Mouse (Mus musculus) lung, postnatal 36 days (tissue): ENCODE measurements at regions not wholly inside any gene's neighbourhood (a gene's known extent, or its start where the extent isn't known, plus 50 kb on each side); places are given as distances from the start of the nearest gene placed in this dataset.
A peak's percentile ranks its signal among the peaks of the same experiment; 100 is the strongest.

ENCODE experiments used
- DNase-seq: peaks from one replicate; pipeline ENCODE4 v3.0.0; 2022; ENCODE audit warnings: mixed read lengths

DNA sequence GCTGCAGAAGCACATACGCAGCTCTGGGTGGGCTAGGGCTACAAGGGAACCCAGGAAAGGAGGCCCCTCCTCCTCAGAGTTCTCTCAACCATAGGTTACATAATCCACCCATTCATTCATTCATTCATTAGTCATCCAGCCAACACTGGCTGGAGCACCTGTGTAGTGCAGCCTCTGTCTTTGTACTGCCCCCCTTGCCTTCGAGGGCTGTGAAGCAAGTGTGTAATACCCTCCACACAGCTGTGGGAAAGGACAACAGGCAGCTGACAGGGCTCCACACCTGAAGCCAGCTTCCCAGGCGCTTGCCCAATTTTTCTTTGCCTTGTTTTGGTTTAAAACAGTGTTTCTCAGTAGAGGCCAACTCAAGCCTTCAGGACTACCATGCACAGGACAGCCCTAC is 285.0 kb upstream of the Runx1 start:
- DNase-seq = no peak

DNA sequence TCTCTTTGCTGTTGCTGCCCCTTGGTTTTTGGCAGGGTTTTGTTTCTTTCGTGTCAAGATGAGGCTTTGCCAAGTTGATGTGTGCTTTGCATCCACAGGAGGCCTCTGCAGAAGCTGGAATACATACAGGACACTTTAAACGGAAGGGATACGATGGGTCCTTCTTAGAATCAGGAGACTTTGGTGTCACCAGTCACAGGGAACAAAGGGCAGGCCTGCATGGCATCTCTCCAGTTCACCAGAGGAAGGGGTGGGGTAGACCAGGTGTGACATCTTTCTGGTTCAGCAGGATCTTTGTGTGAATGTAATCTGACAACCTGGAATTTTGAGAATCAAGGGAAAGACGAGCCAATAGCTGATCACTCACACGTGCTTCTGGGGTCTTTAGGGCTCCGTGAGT is 284.5 kb upstream of the Runx1 start:
- no peak for DNase-seq

DNA sequence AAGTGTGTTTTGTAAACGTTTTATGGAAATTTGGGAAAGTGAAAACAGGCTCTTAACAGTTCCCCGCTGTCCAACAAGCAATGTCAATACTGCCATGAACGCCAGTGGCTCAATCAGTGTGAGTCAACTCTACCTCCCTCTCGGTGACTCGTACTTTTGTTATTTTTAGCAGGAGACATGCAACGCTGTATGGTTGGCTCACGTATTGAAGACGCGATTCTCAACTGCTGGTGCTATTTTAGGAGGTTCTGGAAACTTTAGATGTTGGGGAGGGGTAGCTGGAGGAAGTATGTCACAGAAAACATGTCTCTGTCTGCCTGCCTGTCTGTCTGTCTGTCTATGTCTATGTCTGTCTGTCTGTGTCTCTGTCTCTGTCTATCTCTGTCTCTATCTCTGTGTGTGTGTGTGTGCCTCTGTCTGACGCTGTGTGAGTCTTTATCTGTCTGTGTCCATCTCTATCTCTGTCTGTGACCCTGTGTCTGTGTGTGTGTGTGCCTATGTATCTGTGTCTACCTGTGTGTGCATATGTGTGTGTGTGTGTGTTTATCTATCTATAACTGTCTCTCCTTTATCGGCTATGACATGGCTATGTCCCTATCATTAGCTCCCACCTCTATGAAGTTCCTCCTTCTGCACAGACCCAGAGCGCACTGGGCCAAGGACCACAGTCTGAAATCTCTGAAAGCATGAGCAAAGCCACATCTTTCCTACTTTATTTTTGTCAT is 283.9 kb upstream of the Runx1 start:
- DNase-seq = no peak

DNA sequence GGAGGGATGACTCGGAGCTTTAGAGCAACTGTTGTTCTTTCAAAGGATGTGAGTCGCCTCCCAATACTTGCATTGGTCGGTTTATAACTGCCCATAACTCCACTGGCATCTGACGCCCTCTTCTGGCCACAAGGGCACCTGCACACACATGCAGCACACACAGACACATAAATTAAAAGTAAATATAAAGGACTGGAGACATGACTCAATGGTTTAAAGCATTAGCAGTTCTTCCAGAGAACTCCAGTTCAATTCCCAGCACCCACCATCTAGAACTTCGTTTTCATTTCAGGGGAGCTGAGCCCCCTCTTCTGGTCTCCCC is 281.5 kb upstream of the Runx1 start:
- DNase-seq = no peak

DNA sequence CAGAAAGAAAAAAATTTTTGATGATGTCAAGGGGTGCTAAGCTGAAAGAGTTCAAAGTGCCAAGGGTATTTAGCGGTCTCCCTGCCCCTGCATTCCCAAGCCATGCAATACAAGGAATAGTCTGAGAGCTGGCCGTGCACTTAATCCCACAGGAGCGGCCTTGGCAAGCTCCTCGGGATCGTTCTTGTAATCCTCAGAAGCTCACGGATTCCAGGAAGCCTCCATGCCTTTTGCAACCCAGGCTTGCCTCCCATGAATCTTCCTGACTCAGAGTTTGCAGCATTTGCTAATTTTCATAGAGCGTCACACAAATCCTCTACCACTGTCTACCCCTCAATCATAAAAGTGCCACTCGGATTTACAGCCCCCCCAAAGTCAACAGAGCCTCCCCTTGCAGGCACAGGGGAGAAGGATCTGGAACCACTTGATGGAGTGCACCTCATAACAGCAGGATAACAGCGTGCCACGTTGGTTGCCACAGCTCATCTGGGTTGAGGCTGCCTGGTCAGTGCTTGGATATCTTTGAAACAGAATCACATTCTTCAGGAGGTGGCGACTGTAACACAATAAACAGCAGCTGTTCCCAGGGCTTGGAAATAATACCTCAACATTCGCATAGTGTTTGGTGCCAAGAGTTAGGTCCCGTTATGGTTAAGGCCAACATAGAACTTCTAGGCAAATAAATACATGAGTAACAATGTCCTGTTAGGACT is 281.0 kb upstream of the Runx1 start:
- no peak for DNase-seq

DNA sequence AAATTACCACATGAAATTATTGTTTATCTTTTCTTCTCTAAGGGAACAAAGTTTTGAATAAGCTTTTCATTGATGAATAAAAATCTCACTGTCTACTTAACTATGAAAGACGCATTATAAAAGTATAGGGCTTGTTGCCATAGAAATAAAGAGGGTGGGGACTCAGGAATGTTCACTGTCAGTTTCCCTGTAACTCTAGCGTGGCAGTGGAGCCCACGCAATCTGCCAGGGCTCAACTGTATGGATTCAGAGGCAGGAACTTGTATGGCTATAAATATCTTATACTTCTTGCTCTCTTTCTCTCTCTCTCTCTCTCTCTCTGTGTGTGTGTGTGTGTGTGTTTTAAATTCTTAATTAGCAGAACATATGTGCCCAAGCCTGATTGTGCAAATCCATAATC is 276.2 kb upstream of the Runx1 start:
- DNase-seq = no peak

DNA sequence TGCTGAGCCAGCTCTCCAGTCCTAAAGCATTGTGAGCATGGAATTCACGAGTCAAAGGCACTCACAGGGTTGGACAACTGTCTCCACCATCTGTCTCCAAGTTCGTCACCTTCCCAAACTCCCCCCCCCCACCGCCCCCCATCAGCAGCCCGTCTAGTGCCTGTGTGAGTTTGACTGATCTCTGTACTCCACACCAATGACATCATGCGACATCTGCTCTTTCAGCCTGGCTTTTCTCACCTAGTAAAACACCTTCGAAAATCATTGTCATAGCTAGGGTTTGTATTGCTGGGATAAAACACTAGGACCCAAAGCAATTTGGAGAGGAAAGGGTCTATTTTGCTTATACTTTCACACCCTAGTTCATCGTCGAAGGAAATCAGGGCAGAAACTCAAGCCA is 272.1 kb upstream of the Runx1 start:
- DNase-seq = no peak

DNA sequence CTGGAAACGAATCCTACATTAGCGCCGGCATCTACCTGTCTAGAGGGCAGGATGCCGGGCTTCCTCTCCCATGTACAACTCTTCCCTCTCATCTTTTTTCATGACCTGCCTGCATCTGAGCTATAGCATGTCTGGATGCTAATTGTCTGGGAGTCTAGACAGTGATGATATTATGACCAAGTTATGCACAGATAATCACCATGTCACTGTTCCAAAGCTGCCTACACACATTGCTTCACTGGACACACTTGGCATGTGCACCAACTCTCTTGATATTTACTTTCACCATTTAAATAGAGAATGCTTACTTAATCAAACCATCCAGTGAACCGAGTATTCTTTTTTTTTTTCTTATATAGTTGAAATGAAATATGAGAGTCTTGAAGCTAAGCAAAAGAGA is 270.2 kb upstream of the Runx1 start:
- no peak for DNase-seq

DNA sequence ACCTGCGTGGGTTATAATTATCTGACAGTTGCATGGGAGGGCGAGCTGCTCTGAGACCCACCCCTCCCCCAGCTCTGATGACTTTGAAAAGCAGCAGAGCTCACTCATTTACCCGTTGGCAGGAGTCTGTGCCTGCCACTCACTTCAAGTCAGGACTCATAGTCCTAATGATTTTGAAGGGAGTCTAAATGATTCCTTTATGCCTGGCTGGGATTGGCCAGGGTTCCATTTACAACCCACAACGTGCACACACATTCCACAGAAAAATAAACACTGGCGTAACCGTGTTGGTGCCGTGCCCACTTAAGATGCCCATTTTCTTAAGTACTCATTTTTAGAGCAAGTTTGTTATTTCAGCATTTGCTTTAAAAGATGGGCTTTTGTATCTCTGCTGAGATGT is 266.8 kb upstream of the Runx1 start:
- DNase-seq = peak; percentile 33

DNA sequence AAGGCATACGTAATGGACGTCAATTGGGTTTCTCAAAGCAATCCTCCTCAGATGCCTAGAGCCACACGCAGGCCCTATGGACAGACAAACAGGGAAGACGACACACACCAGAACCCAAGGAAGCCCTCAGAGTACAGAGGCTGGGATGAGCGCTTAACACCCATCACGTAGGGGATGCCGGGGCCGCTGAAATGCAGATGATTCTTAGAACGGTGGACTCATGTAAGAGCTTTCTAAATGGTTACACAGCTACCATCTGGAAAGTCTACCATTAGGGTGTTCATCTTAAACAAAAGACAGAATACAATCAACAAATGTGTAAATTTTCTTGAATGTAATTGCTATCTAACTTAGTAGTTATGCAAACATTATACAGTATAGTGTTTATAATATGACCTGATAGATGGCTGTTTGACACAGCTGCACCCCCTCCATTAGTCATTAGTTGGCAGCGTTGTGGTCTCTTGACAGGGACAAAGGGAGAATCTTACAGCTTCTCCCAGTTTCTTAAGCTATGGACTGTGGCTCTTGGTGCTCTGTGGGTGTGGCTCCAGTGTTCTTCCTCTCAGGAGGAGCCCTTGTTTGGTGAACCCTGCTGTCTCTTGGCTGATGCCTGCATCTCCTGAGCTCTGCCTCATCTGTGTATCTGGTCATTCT is 259.4 kb upstream of the Runx1 start:
- no peak for DNase-seq

DNA sequence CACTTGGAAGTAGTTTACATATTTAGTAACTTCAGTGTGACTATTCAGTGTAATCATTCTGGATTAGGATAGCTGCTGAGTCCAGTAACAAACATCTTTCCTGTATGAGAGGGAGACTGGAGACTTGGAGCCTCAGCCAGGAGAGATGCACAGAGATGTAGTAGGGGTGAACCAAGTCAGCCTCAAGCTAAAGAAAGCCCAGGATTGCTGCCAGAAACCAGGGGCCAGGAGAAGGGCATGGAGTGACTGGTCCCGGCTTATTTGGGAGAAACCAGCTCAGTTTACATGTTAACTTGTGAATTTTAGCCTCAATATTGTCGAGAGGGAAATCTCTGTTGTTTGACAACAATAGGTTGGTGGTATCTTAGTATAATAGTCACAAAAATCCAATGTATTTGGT is 257.8 kb upstream of the Runx1 start:
- no peak for DNase-seq

DNA sequence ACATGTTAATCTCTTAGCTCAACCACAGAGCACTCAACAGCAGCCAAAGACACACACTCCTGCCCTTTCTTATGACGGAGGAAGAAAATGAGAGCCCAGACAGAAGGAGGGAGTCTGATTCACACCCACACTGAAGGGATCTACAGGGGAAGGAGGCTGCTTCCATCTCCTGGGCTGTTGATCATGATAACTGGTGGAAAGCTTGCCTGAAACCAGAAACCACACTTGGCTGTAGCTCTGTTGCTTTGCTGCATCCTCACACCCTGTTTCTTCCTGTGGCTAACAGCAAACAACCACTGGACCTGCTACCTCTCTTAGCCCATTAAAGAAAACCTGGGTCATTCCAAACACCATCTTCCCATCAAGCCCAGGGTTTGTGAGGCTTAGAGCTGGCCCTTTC is 257.2 kb upstream of the Runx1 start:
- DNase-seq = no peak

DNA sequence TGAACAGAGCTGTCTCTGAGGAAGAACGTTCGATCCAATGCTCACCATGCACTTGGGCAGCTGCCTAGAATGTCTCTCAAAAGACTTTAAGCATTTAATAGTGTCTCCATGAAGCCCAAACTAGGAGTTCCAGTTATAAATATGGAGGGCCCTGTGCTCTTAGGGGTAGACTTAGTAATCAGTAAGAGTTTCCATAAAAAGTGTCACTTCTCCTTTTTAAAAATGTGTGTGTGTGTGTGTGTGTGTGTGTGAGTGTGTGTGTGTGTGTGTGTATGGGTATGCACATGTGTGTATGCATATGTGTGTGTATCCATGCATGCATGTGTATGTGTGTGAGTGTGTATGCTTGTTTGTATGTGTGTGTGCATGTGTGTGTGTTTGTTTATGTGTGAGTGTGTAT is 255.6 kb upstream of the Runx1 start:
- no peak for DNase-seq

DNA sequence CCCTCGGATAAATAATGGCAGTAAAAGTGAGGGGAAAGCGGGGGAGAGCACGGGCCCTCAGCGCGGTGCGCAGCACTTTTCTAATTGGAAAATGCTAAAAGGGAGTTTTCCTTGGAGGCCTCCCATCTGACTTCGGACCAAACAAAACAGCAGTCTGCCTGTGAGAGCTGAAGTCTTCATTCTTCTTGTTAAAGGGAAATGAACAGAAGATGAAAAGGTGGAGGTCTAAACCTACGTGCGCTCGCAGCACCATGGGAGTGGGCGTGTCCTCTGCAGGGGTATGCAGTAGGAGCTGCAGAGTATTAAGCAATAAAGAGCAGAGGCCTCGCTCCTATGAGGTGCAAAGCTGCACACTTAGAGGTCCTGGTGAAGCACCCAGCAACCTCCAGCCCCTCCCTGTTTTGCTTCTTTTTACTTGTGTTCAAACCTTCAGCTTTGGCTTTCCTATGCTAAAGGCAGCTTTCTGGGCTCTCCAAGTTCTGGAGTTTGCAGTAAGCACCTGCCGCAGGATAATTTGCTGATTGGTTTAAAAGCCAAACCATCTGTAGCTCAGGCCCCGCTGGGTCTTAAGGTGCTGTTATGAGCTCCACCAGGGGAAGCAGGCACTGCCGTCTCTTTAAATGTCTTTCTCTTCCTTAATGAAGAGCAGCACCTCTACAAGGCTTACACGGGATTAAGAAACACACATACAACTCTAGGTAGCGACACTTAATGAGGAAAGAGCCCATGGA is 253.9 kb upstream of the Runx1 start:
- peak; percentile 70 for DNase-seq

DNA sequence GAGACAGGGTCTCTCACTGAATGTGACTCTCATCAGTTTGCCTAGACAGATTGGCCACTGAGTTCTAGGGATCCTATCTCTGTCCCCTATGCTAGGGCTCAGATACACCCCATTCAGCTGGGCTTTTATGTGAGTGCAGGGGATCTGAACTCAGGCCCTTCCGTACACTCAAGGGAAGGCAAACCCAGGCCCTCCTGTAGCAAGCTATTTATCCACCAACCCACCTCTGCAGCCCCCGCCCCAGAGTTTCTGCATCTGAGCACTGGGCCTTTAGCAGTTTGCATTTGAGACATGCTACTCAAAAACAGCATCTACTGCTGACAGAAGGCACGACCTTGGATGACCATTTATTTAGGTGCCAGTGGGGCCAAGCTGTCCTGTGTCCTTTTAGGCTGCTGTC is 253.0 kb upstream of the Runx1 start:
- no peak for DNase-seq

DNA sequence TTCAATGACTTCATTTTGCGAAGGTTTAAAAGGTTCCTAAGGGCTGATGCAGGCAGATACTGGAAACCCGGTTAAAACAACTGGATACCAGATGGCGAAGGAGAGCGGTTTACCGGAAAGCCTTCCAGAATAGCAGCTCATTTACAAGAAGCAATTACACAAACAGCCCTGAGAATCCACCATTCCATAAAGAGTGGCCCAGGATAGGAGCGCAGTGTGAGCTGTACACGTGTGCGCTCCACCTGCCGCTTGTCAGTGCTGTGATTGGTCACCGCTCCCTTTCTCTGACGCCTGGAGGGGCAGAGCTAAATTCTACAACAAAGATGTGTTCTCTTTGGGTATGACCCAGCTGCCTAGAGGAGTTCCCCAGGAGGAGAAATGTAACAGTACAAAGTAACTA is 249.5 kb upstream of the Runx1 start:
- no peak for DNase-seq

DNA sequence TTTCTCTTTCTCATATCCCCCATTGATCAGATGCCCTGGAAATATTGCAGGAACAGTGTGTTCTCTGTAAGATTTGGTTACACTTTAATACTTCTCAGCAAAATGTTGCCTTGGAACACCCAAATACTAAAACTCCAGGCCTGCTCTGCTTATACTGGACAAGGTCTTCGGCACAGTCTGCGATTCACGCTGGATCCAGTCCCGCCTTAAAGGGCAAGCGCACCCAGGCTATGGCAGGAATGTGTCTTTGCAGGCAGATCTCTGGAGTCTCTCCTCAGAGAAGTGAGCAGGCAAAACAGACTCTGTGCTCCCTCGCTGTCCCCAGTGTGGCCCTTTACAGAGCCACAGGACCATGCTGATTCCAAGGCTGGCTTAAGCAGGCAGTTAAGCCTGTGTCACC is 246.2 kb upstream of the Runx1 start:
- peak; percentile 44 for DNase-seq

DNA sequence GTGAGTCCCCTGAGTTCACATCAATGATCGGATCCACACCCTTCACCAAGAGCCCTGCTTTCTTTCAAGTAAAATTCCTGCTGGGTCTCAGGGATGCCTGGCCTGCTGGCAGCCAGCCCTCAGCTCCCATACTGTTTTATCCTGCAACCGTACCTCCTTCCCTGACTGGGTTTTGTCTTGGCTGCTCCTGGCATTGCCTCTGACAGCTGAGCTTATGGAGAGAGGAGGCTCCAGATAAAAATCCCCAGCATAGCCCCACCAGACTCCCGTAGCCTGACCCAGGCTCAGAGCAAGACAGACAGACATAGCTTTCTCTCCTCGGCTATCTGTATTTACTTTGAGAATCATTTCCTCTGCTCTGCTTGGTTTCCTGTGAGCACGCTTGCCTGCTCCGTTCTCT is 245.8 kb upstream of the Runx1 start:
- DNase-seq = no peak

DNA sequence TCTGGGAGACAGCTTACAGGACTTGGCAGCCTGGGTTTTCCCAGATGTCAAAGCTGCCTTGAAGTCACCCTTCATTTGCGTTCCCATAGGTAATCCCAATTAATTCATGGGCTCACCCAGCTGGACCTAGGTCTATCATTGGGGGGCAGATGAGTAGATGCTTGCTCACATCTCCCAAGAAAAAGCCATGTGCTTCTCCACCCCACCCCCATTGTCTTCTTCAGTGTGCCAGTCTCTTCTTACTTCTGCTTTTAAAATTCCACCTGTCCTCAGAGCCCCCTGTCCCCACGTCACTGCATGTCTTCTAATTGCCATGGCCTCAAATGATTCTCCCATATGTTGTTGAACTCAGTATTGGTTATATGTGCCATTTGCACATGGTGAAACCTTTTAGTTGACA is 240.9 kb upstream of the Runx1 start:
- DNase-seq = no peak

DNA sequence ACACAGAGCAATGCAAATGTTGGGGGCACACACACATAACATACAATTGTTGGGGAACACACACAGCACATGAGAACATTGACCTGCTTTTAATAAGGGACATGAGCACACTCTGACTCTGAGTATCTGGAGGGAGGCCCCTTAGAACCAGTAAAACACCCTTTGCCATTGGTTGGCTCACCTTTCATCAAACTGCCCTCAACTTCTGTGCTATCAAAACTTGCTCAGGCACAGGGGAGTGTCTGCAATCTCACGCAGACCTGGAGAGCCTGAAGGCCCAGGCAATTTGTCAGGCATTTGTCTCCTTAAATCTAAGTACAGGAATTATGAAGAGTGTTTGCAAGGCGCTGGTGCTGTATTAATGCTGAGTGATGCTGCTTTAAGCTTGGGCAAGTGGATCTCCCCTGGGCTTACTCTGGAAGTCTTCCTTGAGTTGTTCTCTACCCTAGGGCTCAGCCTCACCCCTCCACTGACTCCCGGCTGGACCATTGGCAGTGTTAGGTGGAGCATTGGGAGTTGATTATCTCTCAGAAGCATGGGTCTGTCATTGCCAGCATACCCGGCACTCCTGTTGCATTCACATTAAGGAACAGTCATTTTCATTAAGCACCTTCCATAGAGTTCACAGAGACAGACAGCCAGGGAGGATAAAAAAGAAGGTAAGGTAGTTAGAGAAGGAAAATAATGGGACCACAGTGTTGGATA is 235.7 kb upstream of the Runx1 start:
- DNase-seq = no peak

DNA sequence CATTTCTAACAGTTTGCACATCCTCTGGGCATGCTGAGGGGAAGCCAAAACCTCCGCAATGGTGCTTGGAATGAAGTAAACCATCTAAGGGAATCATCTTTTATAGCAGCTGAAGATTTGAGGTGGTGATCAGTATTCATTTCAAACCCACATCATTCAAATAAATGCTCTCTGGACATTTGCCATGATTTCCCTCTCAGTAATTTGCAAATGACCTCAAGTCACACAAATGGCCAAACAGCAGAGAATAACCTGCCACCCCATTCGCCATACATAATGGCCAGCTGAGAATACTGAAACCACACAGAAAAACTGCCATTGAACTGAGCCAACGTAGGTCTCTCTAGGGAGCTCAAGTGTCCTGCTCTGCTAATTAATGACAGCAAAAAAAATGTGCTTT is 230.3 kb upstream of the Runx1 start:
- DNase-seq = no peak

DNA sequence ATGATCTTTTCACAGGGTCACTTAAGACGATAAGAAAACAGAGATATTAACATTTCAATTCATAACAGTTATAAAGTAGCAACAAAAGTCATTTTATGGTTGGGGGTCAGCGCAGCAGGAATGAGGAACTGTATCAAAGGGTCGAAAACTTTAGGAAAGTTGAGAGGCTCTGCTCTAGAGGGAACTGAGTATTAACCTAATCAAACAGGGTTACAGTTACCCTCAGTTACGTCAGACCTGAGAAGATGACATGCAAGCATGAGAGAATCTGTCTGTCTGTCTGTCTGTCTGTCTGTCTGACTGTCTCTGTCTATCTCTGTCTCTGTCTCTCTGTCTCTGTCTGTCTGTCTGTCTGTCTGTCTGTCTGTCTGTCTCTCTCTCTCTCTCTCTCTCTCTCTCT is 229.6 kb upstream of the Runx1 start:
- DNase-seq = no peak

DNA sequence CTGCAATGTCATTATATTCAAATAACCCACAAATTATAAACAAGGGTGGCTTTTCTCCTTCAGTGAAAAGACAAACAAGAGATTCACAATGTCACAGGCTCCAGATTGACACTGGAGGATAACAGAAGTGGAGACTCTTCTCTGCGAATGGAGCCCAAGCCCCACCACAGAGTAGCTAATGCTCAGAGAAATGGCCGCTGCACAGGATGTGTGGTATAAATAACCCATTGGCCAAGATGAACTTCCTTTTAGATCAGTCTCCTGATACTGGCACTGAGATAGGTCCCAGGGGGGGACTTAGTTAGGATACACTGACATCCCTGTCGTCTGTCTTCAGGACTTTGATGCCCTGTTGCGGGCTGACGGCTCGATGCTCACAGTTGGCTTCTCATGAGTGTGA is 225.3 kb upstream of the Runx1 start:
- DNase-seq = no peak
